Mouse (Mus musculus) forebrain, embryonic 16.5 days (tissue): ENCODE results near the gene Nxph1. TPM values are rescaled to one million over a fixed set of nuclear protein-coding genes. Genes with fewer than 3 reads are reported as not detected.
A peak's percentile ranks its signal among the peaks of the same experiment; 100 is the strongest.

ENCODE experiments used
- ATAC-seq: fragments of 200-750 bp; cut with Nextera tagmentation; 2 replicates; pipeline ENCODE4 v1.8.0; 2017; ENCODE audit warnings: mild to moderate bottlenecking, moderate library complexity
- H3K27ac ChIP-seq: fragments of 300-500 bp; sonication (generic); 2 replicates; pipeline ENCODE4 v1.5.1; 2014; ENCODE audit warnings: low read length, control low read depth
- H3K27me3 ChIP-seq: fragments of 300-500 bp; sonication (generic); replicated peaks from 2 replicates; pipeline ENCODE4 v1.6.1; 2014; ENCODE audit warnings: low read length; ENCODE audit not compliant: control insufficient read depth, insufficient read depth
- H3K36me3 ChIP-seq: fragments of 300-500 bp; sonication (generic); 2 replicates; pipeline ENCODE4 v1.6.1; 2014; ENCODE audit not compliant: control insufficient read depth, insufficient read depth
- H3K4me1 ChIP-seq: fragments of 300-500 bp; sonication (generic); replicated peaks from 2 replicates; pipeline ENCODE4 v1.6.1; 2014; ENCODE audit warnings: low read length; ENCODE audit not compliant: control insufficient read depth, insufficient read depth
- H3K4me2 ChIP-seq: fragments of 300-500 bp; sonication (generic); 2 replicates; pipeline ENCODE4 v1.6.1; 2014; ENCODE audit warnings: mild to moderate bottlenecking, low read length, control low read depth
- H3K4me3 ChIP-seq: fragments of 300-500 bp; sonication (generic); replicated peaks from 2 replicates; pipeline ENCODE4 v1.5.1; 2014; ENCODE audit warnings: mild to moderate bottlenecking, low read length, control low read depth
- H3K9ac ChIP-seq: fragments of 300-500 bp; sonication (generic); replicated peaks from 2 replicates; pipeline ENCODE4 v1.6.1; 2014; ENCODE audit warnings: low read depth, low read length, control low read depth
- H3K9me3 ChIP-seq: fragments of 300-500 bp; sonication (generic); 2 replicates; pipeline ENCODE4 v1.6.1; 2016; ENCODE audit warnings: low read length; ENCODE audit not compliant: control insufficient read depth
- WGBS: fragments of 180-500 bp; shearing (Covaris S2); extraction: QIAGEN DNeasy Blood & Tissue Kit; methylation state at CpG from one replicate; pipeline ENCODE4 v1.1.7; 2014; 5-methylcytosine and 5-hydroxymethylcytosine counted together
- polyA plus RNA-seq: library from polyadenylated mRNA; unstranded; fragments of >200 nt; fragmentation: Nextera tagmentation; extraction: Ambion mirVana; gene quantifications from 2 replicates; pipeline ENCODE4 v1.2.1, GENCODE M21; 2015

Gene Nxph1
- polyA plus RNA-seq, 1 experiment from 2014 or later = 47.6 TPM

DNA sequence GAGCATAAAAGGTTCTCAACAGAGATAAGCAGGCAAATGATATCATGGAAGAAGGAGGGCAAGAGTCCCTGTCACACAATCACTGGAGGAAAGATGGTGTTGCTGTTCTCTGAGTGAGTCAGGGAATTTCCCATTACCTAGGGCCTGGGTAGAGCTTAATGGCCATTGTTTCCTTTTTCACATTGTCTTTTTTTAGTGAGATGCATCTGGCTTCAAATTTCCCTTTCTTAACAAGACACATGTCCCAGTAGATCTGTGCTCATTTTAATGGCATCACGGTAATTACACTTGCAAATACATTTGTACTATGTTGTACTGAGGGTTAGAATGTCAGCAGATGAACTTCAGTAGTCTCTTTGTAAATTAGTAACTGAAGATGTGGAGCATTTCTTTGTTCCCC, 80.3 kb downstream of the Nxph1 start:
- Histone ChIP-seq H3K9ac (no peak overlapping the region), H3K36me3 (no peaks in the 10 kb centered on the region), H3K4me3 (no peak overlapping the region), H3K27ac (no peak overlapping the region), H3K4me2 (no peak overlapping the region), H3K4me1 (no peaks in the 10 kb centered on the region), H3K27me3 (no peaks in the 10 kb centered on the region), H3K9me3 (no peaks in the 10 kb centered on the region)
- WGBS = 90% methylated on average over 1 of the region's 1 CpGs
- ATAC-seq = no peak

DNA sequence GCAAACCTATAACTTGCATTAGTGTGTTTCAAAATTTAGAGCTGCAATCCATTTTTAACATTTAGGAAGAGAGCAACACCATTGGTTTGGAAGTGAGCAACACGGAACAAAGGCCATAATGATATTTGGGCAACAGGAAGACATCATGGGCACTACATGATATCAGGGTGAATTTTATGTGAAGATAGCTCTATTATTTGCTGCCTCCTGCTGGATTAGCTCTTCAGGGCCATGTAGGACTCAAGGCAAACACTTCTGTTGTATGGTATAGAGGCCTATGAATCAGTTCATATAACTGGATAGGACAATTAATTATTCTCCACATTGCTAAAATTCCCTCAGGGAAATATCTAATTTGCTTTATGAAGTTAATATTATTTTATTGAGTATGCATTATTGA, 91.1 kb downstream of the Nxph1 start:
- Histone ChIP-seq H3K36me3 (no peaks in the 10 kb centered on the region), H3K4me2 (no peak overlapping the region), H3K27me3 (no peaks in the 10 kb centered on the region), H3K9me3 (no peaks in the 10 kb centered on the region), H3K9ac (no peak overlapping the region), H3K4me3 (no peak overlapping the region), H3K4me1 (no peaks in the 10 kb centered on the region), H3K27ac (no peak overlapping the region)
- 95% methylated on average over 1 of the region's 1 CpGs for WGBS
- ATAC-seq = no peak

DNA sequence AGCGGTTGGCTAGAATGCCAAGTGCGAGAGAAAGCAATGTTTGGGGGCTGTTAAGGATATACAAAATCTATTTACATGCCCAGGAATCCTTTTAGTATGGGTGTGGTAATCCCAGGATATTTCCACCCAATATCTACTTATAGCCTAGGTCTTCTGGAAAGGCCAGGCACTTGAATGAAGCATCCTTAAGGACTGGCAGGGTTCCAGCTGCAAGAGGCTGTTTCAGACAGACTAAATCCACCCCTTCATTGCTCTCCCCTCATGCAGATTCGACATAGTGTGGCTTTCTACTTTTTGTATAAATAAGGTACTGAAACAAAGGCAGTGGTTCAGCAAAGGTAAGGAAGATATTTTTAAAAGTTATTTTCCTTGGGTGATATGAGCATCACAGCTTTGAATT, 92.8 kb downstream of the Nxph1 start:
- H3K9me3 ChIP-seq = no peaks in the 10 kb centered on the region
- H3K27ac ChIP-seq = no peak overlapping the region
- no peak for ATAC-seq
- H3K9ac ChIP-seq = no peak overlapping the region
- H3K4me3 ChIP-seq = no peak overlapping the region
- no peak overlapping the region for H3K4me2 ChIP-seq
- no peaks in the 10 kb centered on the region for H3K36me3 ChIP-seq
- no peaks in the 10 kb centered on the region for H3K4me1 ChIP-seq
- 63% methylated on average over 3 of the region's 3 CpGs for WGBS
- no peaks in the 10 kb centered on the region for H3K27me3 ChIP-seq

DNA sequence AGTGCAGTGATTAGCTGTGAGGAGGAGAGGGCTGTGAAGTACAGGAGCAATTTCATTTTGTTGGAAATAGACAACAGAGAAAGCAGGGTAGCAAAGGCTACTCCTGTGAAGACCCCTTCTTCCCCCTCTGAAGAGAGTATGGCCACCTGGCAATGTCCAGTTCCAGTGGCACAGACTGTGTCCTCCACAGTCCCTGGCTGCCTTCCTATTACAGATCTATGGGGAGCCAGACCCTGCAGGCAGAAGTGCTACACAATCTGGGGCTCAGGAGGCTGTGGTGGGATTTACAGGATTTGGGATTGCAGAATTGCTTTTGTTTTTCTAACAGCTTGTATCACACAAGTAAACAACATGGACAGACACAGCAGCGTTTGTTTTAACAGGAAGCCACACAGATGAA, 94.2 kb downstream of the Nxph1 start:
- Histone ChIP-seq H3K27ac (no peak overlapping the region), H3K27me3 (no peaks in the 10 kb centered on the region), H3K4me3 (no peak overlapping the region), H3K9me3 (no peaks in the 10 kb centered on the region), H3K4me2 (no peak overlapping the region), H3K9ac (no peak overlapping the region), H3K4me1 (no peaks in the 10 kb centered on the region), H3K36me3 (no peaks in the 10 kb centered on the region)
- 0 out of 2 replicates have a peak, but pooled peaks have one; percentile 36 for ATAC-seq
- WGBS = 33% methylated on average over 1 of the region's 1 CpGs

GRCm38 (mm10) chr6:9046815-9047214, 98.6 kb downstream of the Nxph1 start:
- H3K36me3 ChIP-seq = no peaks in the 10 kb centered on the region
- no peak overlapping the region for H3K4me3 ChIP-seq
- H3K27ac ChIP-seq = no peak overlapping the region
- H3K4me1 ChIP-seq = no peaks in the 10 kb centered on the region
- no peaks in the 10 kb centered on the region for H3K27me3 ChIP-seq
- ATAC-seq = no peak
- no peak overlapping the region for H3K9ac ChIP-seq
- no peak overlapping the region for H3K4me2 ChIP-seq
- 67% methylated on average over 2 of the region's 2 CpGs for WGBS
- no peaks in the 10 kb centered on the region for H3K9me3 ChIP-seq

DNA sequence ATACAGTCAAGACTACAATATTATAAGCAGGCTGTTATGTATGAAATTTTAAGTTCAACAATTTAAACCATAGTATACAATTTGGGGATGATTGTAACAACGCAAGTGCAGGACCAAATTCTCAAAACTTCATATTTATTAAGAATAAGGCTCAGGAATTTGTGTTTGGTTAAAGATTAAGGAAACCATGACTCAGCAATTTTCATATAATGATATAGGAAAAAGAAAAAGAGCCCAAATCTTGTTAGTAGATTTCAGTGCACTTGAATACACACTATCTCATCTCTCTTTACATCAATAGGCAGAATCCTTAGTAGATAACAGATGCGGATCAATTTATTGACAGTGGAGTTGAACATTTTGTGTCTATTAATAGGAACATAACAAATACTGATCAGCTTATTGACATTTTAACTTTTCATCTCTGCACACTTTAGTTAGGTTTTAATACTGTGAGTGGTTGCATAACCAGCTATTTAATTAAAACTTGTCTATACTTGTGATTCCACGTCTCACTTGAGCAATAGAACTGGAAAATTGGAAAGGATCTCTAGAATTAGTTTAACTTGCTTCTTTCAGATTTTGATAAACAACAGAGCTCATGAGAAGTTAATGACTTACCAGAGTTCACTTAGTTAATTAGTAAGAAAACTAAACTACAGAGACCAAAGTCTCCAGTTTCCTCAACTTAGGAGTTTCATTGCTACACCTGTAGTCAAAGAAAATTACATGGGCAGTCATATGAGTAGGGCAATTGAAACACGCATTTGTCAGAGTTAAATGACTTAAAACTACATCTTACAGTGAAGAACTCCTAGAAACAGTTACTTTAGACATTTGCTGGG, 113.3 kb downstream of the Nxph1 start:
- Histone ChIP-seq H3K4me3 (no peak overlapping the region), H3K4me1 (0 out of 2 replicates have a peak, but pooled peaks cover 3% of the 10 kb centered on the region), H3K4me2 (no peak overlapping the region), H3K36me3 (no peaks in the 10 kb centered on the region), H3K9ac (no peak overlapping the region), H3K27me3 (no peaks in the 10 kb centered on the region), H3K27ac (no peak overlapping the region), H3K9me3 (no peaks in the 10 kb centered on the region)
- ATAC-seq = no peak
- WGBS = 93% methylated on average over 4 of the region's 4 CpGs

GRCm38 (mm10) chr6:9066435-9066834, 118.2 kb downstream of the Nxph1 start:
- Histone ChIP-seq H3K9ac (no peak overlapping the region), H3K4me3 (no peak overlapping the region), H3K4me2 (no peak overlapping the region), H3K36me3 (no peaks in the 10 kb centered on the region), H3K9me3 (no peaks in the 10 kb centered on the region), H3K27me3 (no peaks in the 10 kb centered on the region), H3K27ac (no peak overlapping the region), H3K4me1 (0 out of 2 replicates have a peak, but pooled peaks cover 3% of the 10 kb centered on the region)
- ATAC-seq = peak; percentile 62; the same call in 1 of the 2 replicates
- 7% methylated on average over 3 of the region's 3 CpGs for WGBS

DNA sequence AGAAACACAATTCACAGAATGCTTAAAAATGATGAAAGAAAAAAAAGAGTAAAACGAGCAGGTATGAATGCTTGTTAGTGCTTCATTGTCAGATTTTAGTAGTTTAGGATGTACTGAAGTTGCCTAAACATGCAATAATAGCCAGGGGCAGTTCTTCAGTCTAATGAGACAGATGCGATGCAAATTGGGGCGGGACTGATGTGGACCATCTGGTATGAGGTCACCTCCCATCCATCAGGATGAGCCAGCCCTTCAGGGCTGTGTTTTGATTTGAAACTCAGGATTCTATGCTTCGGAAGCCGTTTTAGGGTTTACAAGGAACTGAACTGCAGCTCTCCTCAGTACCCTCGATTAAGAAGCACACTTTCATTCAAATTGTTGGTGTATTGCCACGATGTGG, 121.7 kb downstream of the Nxph1 start:
- H3K4me3 ChIP-seq = no peak overlapping the region
- ATAC-seq = no peak
- H3K36me3 ChIP-seq = no peaks in the 10 kb centered on the region
- no peak overlapping the region for H3K4me2 ChIP-seq
- H3K9ac ChIP-seq = no peak overlapping the region
- no peak overlapping the region for H3K27ac ChIP-seq
- no peaks in the 10 kb centered on the region for H3K27me3 ChIP-seq
- 0 out of 2 replicates have a peak, but pooled peaks cover 3% of the 10 kb centered on the region for H3K4me1 ChIP-seq
- no peaks in the 10 kb centered on the region for H3K9me3 ChIP-seq
- 55% methylated on average over 7 of the region's 7 CpGs for WGBS

DNA sequence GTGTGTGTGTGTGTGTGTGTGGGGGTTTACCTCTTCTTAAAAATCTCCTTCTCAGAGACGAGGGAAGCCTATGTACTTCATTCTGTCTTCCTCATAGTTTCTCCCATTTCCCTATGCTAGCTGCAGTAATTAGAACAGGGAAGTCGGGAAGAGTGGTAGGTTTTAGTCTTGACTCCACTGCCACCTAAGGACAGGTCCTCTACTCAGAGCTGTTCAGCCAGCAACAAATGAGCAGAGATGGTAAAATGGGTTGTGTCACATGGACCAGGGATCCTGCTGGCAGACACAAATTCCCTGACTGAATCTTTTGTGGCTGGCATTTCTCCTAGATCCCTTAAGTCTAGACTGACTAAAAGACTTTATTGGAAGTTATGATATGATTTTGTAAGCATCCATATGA, 128.2 kb downstream of the Nxph1 start:
- 59% methylated on average over 2 of the region's 2 CpGs for WGBS
- no peaks in the 10 kb centered on the region for H3K9me3 ChIP-seq
- H3K9ac ChIP-seq = no peak overlapping the region
- H3K4me3 ChIP-seq = no peak overlapping the region
- H3K27me3 ChIP-seq = no peaks in the 10 kb centered on the region
- ATAC-seq = no peak
- H3K4me2 ChIP-seq = no peak overlapping the region
- no peaks in the 10 kb centered on the region for H3K4me1 ChIP-seq
- H3K27ac ChIP-seq = no peak overlapping the region
- H3K36me3 ChIP-seq = no peaks in the 10 kb centered on the region
